Mouse (Mus musculus): ENCODE results near the gene Coro1b.

Coro1b gene

GRCm38 (mm10) chr19:4148491-4148806 is at the start of gene Coro1b:
Gene Coro1b (plus strand): TSS chr19:4148619.
- DNase-seq, result peak; percentile 98

DNA sequence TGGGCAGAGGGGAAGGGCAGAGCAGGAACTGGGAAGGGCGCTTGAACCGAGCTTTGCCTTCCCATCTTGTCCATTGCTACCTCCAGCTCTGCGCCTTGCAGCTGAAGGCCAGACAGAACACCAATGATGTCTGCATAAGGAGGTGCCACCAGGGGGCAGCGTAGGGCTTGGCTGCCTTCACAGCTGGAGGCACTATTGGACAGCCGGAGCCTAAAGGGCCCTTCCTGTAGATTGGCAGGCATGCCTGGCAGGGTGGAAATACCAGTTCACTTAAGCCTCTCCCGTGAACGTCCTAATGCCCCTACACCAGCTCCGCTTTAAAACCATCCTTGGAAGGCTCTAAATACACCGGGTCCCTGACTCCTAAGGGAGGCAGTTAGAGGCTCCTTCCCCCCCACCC is 49.4 kb upstream of the Coro1b start:
- peak; percentile 95 for DNase-seq

DNA sequence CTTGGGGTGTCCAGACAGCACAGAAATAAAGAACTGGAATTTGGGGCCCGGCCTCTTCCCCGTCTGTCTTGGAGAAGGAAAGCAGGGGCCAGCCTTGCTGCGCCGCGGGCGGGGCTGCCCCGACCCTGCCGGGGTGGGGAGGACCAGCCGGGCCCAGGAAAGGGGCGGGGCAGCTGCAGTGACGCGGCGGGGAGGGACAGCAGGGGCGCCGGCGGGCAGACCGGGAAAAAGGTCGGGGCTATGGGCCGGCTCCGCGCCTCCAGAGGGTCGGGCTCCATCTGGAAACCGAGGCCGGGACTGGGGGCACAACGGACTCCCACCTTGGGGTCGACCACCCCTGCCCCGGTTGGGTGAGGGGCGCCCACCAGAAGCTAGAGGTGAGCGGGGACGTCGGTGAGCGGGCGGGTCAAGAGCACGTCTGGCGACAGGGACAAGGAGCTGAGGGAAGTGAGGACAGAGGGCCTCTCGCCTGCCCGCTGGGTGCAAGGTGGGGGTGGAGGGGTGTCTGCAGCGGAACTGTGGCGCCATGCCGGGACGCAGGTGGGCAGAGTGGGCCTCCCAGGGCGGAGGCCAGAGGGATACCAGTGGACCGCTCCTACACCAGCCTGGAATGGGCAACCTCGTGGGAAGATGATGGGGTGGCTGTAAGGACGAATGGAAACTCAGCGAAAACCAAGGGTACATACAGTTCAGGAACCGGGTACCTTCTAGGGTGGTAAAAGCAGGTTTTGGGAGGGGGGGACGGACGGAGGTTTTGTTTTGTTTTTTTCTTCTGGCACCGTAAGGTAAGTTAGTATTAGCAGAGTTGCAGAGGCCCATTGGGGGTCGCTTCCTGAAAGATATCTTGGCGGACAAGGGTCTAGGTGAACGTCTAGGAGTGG is 48.3 kb upstream of the Coro1b start, which contains the start of gene Pitpnm1:
Gene Pitpnm1, plus strand, starts transcription at position 162 of the 881 bp plus-strand sequence.
- DNase-seq, result peak; percentile 87

GRCm38 (mm10) chr19:4100718-4101261 is 47.6 kb upstream of the Coro1b start:
- DNase-seq, result peak; percentile 47

DNA sequence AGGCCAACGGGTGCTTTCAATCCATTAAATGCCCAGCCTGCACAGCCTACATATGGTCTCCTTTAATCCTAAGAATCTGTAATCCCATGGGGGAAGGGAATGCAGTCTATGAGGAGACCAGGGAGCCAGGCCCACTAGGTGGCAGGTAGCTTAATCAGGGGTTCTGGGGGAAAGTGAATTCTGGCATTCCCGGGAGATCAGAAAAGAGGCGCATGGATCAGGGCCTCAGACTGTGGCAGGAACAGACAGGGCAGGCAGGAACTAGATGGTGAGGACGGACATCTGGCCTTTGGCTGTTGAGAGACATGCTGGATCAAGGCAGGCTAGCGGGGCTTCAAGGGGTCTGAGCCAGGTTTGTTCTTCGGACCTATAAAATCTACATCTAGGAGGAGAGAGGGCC is 47.0 kb upstream of the Coro1b start:
- DNase-seq, result no peak

GRCm38 (mm10) chr19:4102049-4102448 is 46.4 kb upstream of the Coro1b start:
- DNase-seq, result no peak

GRCm38 (mm10) chr19:4102626-4103025 is 45.8 kb upstream of the Coro1b start:
- DNase-seq, result no peak

GRCm38 (mm10) chr19:4103294-4103693 is 45.1 kb upstream of the Coro1b start:
- no peak for DNase-seq

DNA sequence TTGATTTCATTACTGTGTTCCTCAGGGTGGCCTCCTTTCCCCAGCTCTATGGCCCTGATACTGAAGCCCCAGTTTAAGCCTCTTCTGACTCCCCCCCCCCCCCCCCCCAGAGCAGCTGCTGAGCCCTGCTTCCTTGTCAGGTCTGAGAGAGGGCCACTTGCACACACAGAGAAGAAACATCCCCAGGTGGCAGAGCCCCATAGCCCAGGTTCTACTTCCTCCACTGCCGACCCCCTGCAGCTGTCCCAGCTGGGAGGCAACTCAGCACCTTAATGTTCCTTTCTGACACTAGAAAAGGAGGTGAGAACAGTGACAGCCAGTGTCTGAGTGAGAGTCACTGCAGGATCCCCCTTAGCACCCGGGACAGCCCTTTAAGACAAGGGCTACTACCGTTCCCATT is 44.6 kb upstream of the Coro1b start:
- no peak for DNase-seq

DNA sequence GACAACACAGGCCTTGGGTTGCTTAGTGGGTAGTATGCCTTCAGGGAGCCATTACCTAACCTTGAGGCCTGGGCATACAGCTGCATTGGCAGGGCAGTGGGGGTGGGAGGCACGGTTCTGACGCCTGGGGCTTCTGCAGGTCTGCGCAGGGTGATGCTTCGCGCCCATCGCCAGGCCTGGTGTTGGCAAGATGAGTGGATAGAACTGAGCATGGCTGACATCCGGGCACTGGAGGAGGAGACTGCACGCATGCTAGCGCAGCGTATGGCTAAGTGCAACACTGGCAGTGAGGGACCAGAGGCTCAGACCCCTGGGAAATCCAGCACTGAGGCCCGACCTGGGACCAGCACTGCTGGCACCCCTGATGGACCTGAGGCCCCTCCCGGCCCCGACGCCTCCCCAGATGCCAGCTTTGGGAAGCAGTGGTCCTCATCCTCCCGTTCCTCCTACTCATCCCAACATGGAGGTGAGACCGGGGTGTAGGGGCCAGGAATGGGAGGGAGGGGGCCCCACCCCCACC is 43.7 kb upstream of the Coro1b start:
- no peak for DNase-seq

GRCm38 (mm10) chr19:4106654-4107053 is 41.8 kb upstream of the Coro1b start:
- DNase-seq, result no peak

DNA sequence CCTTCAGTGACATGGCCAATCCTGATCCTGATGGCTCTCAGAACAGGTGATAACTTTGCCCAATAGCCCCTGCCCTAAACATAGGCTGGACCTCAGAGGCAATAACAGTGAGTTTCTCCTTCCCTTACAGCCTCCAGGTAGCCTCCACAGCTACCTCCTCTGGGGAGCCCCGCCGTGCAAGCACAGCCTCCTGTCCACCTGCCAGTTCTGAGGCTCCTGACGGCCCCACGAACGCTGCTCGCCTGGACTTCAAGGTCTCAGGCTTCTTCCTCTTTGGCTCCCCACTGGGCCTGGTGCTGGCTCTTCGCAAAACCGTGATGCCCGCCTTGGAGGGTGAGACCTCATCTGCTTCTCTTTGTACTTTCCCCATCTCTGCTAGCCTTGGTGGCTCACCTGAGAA is 39.9 kb upstream of the Coro1b start:
- no peak for DNase-seq

DNA sequence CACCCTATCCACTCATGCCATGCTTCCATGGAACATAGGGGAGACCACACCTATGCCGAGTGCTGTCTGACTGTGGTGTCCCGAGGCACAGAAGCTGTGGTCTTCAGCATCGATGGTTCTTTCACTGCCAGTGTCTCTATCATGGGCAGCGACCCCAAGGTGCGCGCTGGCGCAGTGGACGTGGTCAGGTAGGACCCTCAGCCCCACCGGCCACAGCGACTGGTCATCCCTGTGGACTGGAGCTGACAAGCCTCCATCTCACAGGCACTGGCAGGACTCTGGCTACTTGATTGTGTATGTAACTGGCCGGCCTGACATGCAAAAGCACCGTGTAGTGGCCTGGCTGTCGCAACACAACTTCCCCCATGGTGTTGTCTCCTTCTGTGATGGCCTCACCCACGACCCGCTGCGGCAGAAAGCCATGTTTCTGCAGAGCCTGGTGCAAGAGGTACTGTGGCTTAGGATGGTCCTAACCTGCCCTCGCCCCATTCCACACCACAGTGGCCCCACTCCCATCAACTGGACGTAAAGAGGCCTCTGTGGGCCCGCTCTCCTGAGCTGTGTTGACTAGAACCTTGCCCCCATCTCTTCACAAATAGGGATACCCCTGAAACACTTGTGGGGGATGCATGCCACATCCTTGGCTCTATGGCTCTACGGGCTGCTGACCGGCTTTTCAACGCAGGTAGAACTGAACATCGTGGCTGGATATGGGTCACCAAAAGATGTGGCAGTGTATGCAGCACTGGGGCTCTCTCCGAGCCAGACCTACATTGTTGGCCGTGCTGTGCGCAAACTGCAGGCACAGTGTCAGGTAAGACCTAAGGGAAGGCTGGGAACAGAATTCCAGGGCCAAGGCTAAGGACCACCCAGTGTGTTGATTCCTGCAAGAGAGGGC is 36.1 kb upstream of the Coro1b start:
- DNase-seq, result no peak

GRCm38 (mm10) chr19:4113186-4113805 is 35.1 kb upstream of the Coro1b start:
- DNase-seq, result peak; percentile 87

- no peak for DNase-seq
Measured at GRCm38 (mm10) chr19:4113806-4114230, 34.6 kb upstream of the Coro1b start.

- no peak for DNase-seq
Measured at GRCm38 (mm10) chr19:4114551-4114950, 33.9 kb upstream of the Coro1b start.

GRCm38 (mm10) chr19:4115144-4115543 is 33.3 kb upstream of the Coro1b start:
- DNase-seq, result no peak

GRCm38 (mm10) chr19:4115816-4116215 is 32.6 kb upstream of the Coro1b start:
- no peak for DNase-seq

DNA sequence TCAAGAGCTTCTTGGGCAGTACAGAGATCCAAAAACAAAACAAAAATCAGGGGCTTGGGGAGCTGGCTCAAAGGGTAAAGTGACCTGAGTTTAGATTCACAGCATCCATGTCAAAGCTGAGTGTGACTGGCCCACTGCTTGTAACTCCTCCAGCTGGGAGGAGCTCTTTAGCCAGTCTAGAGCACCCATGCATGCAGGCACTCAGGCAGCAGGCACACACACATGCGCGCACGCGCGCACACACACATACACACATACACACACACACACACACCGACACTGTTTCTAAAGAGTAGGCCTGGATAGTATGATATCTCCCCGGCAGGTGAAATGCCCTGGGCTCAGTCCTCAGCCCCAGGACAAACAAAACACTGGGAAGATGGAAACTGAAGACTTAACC is 31.4 kb upstream of the Coro1b start:
- no peak for DNase-seq

DNA sequence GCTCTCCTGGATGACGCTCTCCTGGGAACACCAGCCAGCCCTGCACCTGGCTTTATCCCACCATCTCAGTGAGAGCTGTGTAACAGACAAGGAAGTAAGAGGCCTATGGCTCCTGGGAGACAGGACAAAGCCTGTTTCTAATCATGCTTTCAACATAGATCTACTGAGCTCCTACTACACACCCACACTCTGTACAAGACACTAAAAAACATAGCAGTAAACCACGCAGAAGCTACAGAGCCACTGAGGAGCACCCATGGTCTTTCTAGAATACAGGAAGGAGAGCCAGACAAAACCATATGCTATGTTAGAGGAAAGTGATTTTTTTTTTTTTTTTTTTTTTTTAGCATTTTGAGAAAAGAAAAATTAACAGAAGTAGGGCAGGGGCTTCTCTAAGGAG is 30.1 kb upstream of the Coro1b start:
- DNase-seq, result no peak

DNA sequence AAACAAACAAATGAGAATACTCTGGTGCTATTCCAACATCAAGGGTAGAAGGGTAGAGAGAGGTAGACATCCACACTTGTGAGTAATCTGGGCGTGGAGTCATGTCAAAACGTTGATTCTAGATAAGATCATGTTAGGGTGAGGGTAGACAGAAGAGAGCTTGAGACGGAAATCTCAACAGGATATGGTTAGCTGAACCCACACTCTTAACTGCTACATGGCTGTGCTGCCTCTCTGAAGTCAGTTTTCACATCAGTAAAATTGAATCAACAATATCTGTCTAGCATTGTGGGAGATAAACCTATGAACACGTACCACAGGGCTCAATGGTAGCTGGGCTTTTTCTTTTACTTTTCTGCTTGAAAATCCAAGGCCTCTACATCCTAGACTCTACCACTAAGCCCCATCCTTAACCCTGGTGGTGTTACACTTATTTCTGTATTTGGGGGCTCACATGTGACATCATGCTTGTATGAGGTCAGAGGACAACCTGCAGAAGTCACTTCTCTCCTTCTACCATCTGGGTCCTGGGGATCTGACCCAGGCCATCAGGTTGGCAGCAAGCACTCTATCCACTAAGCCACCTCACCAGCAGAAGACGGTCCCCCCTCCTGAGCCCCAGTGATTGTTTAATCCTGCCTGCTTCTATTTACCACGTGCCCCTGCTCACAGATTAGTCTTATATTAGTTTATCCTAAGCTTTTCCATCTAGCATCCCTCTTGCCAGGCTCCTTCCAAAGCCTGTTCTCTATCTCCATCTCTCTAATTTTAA is 28.5 kb upstream of the Coro1b start:
- DNase-seq, result no peak

GRCm38 (mm10) chr19:4120496-4120895 is 27.9 kb upstream of the Coro1b start:
- no peak for DNase-seq

Data from lung, postnatal 10 days (tissue).